Mouse (Mus musculus) neural tube, postnatal 0 days (tissue): ENCODE data around the gene Ctnnd2. TPM values are rescaled to one million over a fixed set of nuclear protein-coding genes. Genes with fewer than 3 reads are reported as not detected.

Source experiments
- polyA plus RNA-seq: library from polyadenylated mRNA; unstranded; fragments of >200 nt; fragmentation: Nextera tagmentation; extraction: Ambion mirVana; gene quantifications from 2 replicates; pipeline ENCODE4 v1.2.1, GENCODE M21; 2015

Ctnnd2 gene
- polyA plus RNA-seq: 69.8 and 78.4 TPM in 2 replicates

GRCm38 (mm10) chr15:30172391-30173281, at the start of gene Ctnnd2:
Ctnnd2 (plus strand) TSS chr15:30172593.

